Mouse (Mus musculus) heart, embryonic 16.5 days (tissue): ENCODE measurements around the gene Ikbkg. TPM values are rescaled to one million over a fixed set of nuclear protein-coding genes. Genes with fewer than 3 reads are reported as not detected.

Source experiments
- polyA plus RNA-seq: library from polyadenylated mRNA; unstranded; fragments of >200 nt; fragmentation: Nextera tagmentation; extraction: Ambion mirVana; gene quantifications from 2 replicates; pipeline ENCODE4 v1.2.1, GENCODE M21; 2015

Gene Ikbkg
- polyA plus RNA-seq, 1 experiment from 2014 or later, result 23.0 TPM

Other genes with a start within 250 kb of the Ikbkg start
- not detected in 2 replicates for gene Tex28, start 225.5 kb upstream of the Ikbkg start, polyA plus RNA-seq
- 0.09 and 0.10 TPM in 2 replicates for gene Tktl1, start 216.0 kb upstream of the Ikbkg start, polyA plus RNA-seq
- 129 and 177 TPM in 2 replicates for gene Flna, start 143.5 kb upstream of the Ikbkg start, polyA plus RNA-seq
- gene Emd, start 138.6 kb upstream of the Ikbkg start, polyA plus RNA-seq, result 13.0 and 16.2 TPM in 2 replicates
- gene Rpl10, start 122.5 kb upstream of the Ikbkg start, polyA plus RNA-seq, result 368 and 465 TPM in 2 replicates
- gene Taz, start 111.4 kb upstream of the Ikbkg start, polyA plus RNA-seq, result 77.6 and 87.9 TPM in 2 replicates
- 15.7 and 17.3 TPM in 2 replicates for gene Dnase1l1, start 111.0 kb upstream of the Ikbkg start, polyA plus RNA-seq
- 126 and 131 TPM in 2 replicates for gene Atp6ap1, start 96.2 kb upstream of the Ikbkg start, polyA plus RNA-seq
- 144 and 150 TPM in 2 replicates for gene Gdi1, start 88.3 kb upstream of the Ikbkg start, polyA plus RNA-seq
- 55.0 and 56.6 TPM in 2 replicates for gene Fam50a, start 80.3 kb upstream of the Ikbkg start, polyA plus RNA-seq
- 3.3 and 5.6 TPM in 2 replicates for gene Plxna3, start 64.2 kb upstream of the Ikbkg start, polyA plus RNA-seq
- 79.3 and 81.7 TPM in 2 replicates for gene Lage3, start 39.7 kb upstream of the Ikbkg start, polyA plus RNA-seq
- 61.2 and 66.1 TPM in 2 replicates for gene Ubl4a, start 20.1 kb upstream of the Ikbkg start, polyA plus RNA-seq
- 14.9 and 17.2 TPM in 2 replicates for gene Slc10a3, start 19.9 kb upstream of the Ikbkg start, polyA plus RNA-seq
- gene Fam3a, start within 50 bp of the Ikbkg start, polyA plus RNA-seq, result 26.4 and 29.0 TPM in 2 replicates
- gene G6pdx, start 35.9 kb downstream of the Ikbkg start, polyA plus RNA-seq, result 18.0 and 20.3 TPM in 2 replicates
- gene Gm6880, start 88.1 kb downstream of the Ikbkg start, polyA plus RNA-seq, result not detected in 2 replicates
- not detected in 2 replicates for gene Olfr1326-ps1, start 181.6 kb downstream of the Ikbkg start, polyA plus RNA-seq
- gene Olfr1325, start 199.4 kb downstream of the Ikbkg start, polyA plus RNA-seq, result not detected in 2 replicates